Mouse (Mus musculus): ENCODE data around the gene Etfbkmt.

DNA sequence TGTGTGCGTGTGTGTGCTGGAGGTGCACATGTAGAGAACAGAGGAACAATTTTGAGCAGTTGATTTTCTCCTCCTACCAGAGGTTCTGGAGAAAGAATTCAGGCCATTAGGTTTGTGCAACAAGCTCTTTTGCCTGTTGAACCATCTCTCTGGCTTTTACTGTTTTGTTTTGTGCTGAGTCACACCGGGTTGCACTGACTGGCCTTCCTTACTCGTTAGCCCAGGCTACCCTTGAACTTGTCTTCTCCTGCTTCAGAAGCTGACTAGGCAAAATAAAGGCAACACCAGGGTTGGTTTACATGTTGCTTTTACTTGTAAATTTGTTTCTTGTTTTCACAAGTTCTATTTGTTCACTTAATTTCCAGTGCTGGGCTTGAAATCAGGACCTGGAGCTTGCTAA, 16.6 kb upstream of the Etfbkmt start:
- TF ChIP-seq CTCF (IDR thresholded peaks at IDR 0.05; ENCODE audit: borderline replicate concordance, insufficient read depth, low read depth, low read length) (no peak), POLR2A (IDR thresholded peaks at IDR 0.05; ENCODE audit: borderline replicate concordance, insufficient read depth, low read length) (no peak)
